Mouse (Mus musculus): ENCODE data around the gene Olfr681. TPM values are rescaled to one million over a fixed set of nuclear protein-coding genes. Genes with fewer than 3 reads are reported as not detected.
"Not testable (repeated sequence)": the region's sequence is repeated elsewhere in the genome, so short reads cannot be mapped to it uniquely, and the experiment has no call there.

Gene Olfr681
- polyA plus RNA-seq (2016; fragmentation: Nextera tagmentation; extraction: Ambion mirVana), result not detected in 2 replicates

GRCm38 (mm10) chr7:105116536-105116935 lies at the start of gene Olfr681:
TSS of gene Olfr681 (plus strand) at chr7:105116836.
- DNase-seq (ENCODE audit: low spot score), result no peak
- no peaks in the 10 kb centered on the region for H3K4me1 ChIP-seq
- no peak within 1 kb of the TSS for H3K27ac ChIP-seq
- H3K36me3 ChIP-seq, result no peaks in the 10 kb centered on the region
- H3K9me3 ChIP-seq (replicated peaks), result no peaks in the 10 kb centered on the region
- no peak within 1 kb of the TSS for H3K4me3 ChIP-seq
- H3K27me3 ChIP-seq (ENCODE audit: low read depth, poor library complexity, severe bottlenecking), result no peaks in the 10 kb centered on the region

- no peak within 1 kb of the TSS for H3K27ac ChIP-seq
- no peak for DNase-seq (ENCODE audit: low spot score)
- H3K4me3 ChIP-seq, result no peak within 1 kb of the TSS
- H3K4me1 ChIP-seq, result no peaks in the 10 kb centered on the region
- no peaks in the 10 kb centered on the region for H3K27me3 ChIP-seq (ENCODE audit: low read depth, poor library complexity, severe bottlenecking)
- H3K36me3 ChIP-seq, result no peaks in the 10 kb centered on the region
- no peaks in the 10 kb centered on the region for H3K9me3 ChIP-seq (replicated peaks)
- 67% methylated on average over 1 of the region's 1 CpGs for WGBS
Measured at GRCm38 (mm10) chr7:105080905-105081304, 35.7 kb upstream of the Olfr681 start, which contains the start of gene Olfr679. TSS of gene Olfr679 (plus strand) at chr7:105081205.

DNA sequence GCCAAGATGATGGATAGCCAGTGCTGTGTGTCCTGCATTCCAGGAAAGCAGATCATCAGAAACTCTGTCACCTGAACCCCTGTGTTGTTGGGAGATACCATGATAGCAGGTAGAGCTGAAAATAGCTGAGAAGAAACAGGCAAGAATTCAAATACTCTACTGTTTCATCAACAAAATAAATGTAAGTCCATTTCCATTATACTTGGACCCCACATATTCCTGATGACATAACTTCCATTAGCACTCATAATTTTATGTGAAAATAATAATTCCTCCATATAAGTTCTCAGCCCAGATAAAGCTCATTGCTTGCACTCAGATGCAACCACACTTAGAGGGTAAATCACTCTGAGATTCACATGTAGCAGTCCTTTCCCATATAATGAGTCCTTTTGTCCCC lies 23.9 kb upstream of the Olfr681 start, which contains the start of gene Olfr680-ps1:
Gene Olfr680-ps1 (minus strand): TSS at position 101 of the 400 bp plus-strand sequence.
- not testable (repeated sequence) for DNase-seq (ENCODE audit: low spot score); H3K4me1 ChIP-seq; H3K36me3 ChIP-seq; H3K4me3 ChIP-seq; H3K27ac ChIP-seq; H3K9me3 ChIP-seq (replicated peaks); H3K27me3 ChIP-seq (ENCODE audit: low read depth, poor library complexity, severe bottlenecking)

GRCm38 (mm10) chr7:105141275-105141674 lies 24.6 kb downstream of the Olfr681 start:
- WGBS, result 82% methylated on average over 2 of the region's 2 CpGs
- Histone ChIP-seq H3K36me3 (no peaks in the 10 kb centered on the region), H3K4me3 (no peak overlapping the region), H3K4me1 (no peaks in the 10 kb centered on the region), H3K27me3 (ENCODE audit: low read depth, poor library complexity, severe bottlenecking) (no peaks in the 10 kb centered on the region), H3K9me3 (replicated peaks) (no peaks in the 10 kb centered on the region), H3K27ac (no peak overlapping the region)
- no peak for DNase-seq (ENCODE audit: low spot score)

DNA sequence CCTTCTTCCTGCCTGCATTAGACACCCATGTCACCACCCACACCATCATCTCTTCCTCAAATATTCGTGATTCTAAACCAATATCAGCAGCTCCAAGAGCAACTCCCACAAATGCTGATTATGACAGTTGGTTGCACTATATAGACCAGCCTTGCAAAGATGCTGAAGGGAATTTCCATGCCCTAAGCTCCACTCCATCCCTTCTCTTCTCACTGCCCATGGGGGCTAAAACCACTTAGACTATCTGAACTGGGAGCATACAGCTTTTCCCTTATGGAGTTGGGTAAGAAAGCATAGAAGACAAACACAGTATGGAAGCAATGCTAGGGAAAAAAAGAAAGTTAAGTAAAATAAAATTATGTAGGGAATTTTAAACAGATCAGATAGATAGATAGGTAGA lies 30.3 kb downstream of the Olfr681 start, which contains the start of gene Olfr683:
Gene Olfr683 (minus strand): TSS at position 101 of the 400 bp plus-strand sequence.
- Histone ChIP-seq H3K4me3 (no peak within 1 kb of the TSS), H3K27ac (no peak within 1 kb of the TSS), H3K27me3 (ENCODE audit: low read depth, poor library complexity, severe bottlenecking) (no peaks in the 10 kb centered on the region), H3K36me3 (no peaks in the 10 kb centered on the region), H3K9me3 (replicated peaks) (no peaks in the 10 kb centered on the region), H3K4me1 (no peaks in the 10 kb centered on the region)
- DNase-seq (ENCODE audit: low spot score), result no peak
- 66% methylated on average over 1 of the region's 1 CpGs for WGBS

DNA sequence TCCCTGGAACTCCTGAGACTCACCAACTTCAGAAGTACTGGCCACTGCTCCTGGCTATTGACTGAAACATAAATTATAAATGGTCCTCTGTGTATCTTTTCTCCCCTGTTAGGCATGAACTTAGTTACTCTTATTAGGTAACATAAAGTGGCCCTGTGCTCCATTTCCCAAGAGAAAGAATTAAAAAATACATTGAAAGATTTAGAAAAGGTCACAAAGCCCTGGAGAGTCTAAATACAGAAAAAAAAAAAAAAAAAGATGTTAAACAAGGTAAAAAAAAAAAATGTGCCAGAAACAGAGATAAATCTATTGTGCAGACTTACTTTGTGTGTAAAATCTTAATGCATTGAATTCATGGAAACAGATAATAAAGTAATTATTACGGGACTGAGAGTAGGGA lies 46.9 kb downstream of the Olfr681 start, which contains the start of gene Olfr684:
Gene Olfr684 (minus strand): TSS at position 101 of the 400 bp plus-strand sequence.
- no peak for DNase-seq (ENCODE audit: low spot score)
- no peaks in the 10 kb centered on the region for H3K4me1 ChIP-seq
- H3K27me3 ChIP-seq (ENCODE audit: low read depth, poor library complexity, severe bottlenecking), result no peaks in the 10 kb centered on the region
- 77% methylated on average over 1 of the region's 1 CpGs for WGBS
- H3K4me3 ChIP-seq, result no peak within 1 kb of the TSS
- no peaks in the 10 kb centered on the region for H3K9me3 ChIP-seq (replicated peaks)
- no peaks in the 10 kb centered on the region for H3K36me3 ChIP-seq
- H3K27ac ChIP-seq, result no peak within 1 kb of the TSS

GRCm38 (mm10) chr7:105170773-105171172 lies 54.1 kb downstream of the Olfr681 start:
- no peaks in the 10 kb centered on the region for H3K4me1 ChIP-seq
- H3K36me3 ChIP-seq, result no peaks in the 10 kb centered on the region
- H3K4me3 ChIP-seq, result no peak overlapping the region
- no peaks in the 10 kb centered on the region for H3K27me3 ChIP-seq (ENCODE audit: low read depth, poor library complexity, severe bottlenecking)
- DNase-seq (ENCODE audit: low spot score), result no peak
- H3K9me3 ChIP-seq (replicated peaks), result no peaks in the 10 kb centered on the region
- WGBS, result 59% methylated on average over 4 of the region's 4 CpGs
- H3K27ac ChIP-seq, result no peak overlapping the region

Other genes starting within 250 kb of the Olfr681 start
- gene Olfr665, start 238.8 kb upstream of the Olfr681 start, polyA plus RNA-seq (2016; fragmentation: Nextera tagmentation; extraction: Ambion mirVana), result not detected in 2 replicates
- gene Olfr666, start 220.9 kb upstream of the Olfr681 start, polyA plus RNA-seq (2016; fragmentation: Nextera tagmentation; extraction: Ambion mirVana), result not detected in 2 replicates
- gene Olfr667, start 195.4 kb upstream of the Olfr681 start, polyA plus RNA-seq (2016; fragmentation: Nextera tagmentation; extraction: Ambion mirVana), result not detected in 2 replicates
- not detected in 2 replicates for gene Olfr668, start 188.8 kb upstream of the Olfr681 start, polyA plus RNA-seq (2016; fragmentation: Nextera tagmentation; extraction: Ambion mirVana)
- gene Olfr669, start 182.6 kb upstream of the Olfr681 start, polyA plus RNA-seq (2016; fragmentation: Nextera tagmentation; extraction: Ambion mirVana), result not detected in 2 replicates
- gene Olfr670, start 154.2 kb upstream of the Olfr681 start, polyA plus RNA-seq (2016; fragmentation: Nextera tagmentation; extraction: Ambion mirVana), result not detected in 2 replicates
- gene Olfr671, start 137.7 kb upstream of the Olfr681 start, polyA plus RNA-seq (2016; fragmentation: Nextera tagmentation; extraction: Ambion mirVana), result not detected in 2 replicates
- not detected in 2 replicates for gene Olfr672, start 114.8 kb upstream of the Olfr681 start, polyA plus RNA-seq (2016; fragmentation: Nextera tagmentation; extraction: Ambion mirVana)
- gene Olfr675, start 88.4 kb upstream of the Olfr681 start, polyA plus RNA-seq (2016; fragmentation: Nextera tagmentation; extraction: Ambion mirVana), result not detected in 2 replicates
- not detected in 2 replicates for gene Olfr676, start 84.1 kb upstream of the Olfr681 start, polyA plus RNA-seq (2016; fragmentation: Nextera tagmentation; extraction: Ambion mirVana)
- not detected in 2 replicates for gene Olfr677, start 65.5 kb upstream of the Olfr681 start, polyA plus RNA-seq (2016; fragmentation: Nextera tagmentation; extraction: Ambion mirVana)
- gene Olfr678, start 52.4 kb upstream of the Olfr681 start, polyA plus RNA-seq (2016; fragmentation: Nextera tagmentation; extraction: Ambion mirVana), result not detected in 2 replicates
- not detected in 2 replicates for gene Olfr679, start 35.6 kb upstream of the Olfr681 start, polyA plus RNA-seq (2016; fragmentation: Nextera tagmentation; extraction: Ambion mirVana)
- gene Olfr680-ps1, start 24.0 kb upstream of the Olfr681 start, polyA plus RNA-seq (2016; fragmentation: Nextera tagmentation; extraction: Ambion mirVana), result not detected in 2 replicates
- gene Olfr683, start 30.2 kb downstream of the Olfr681 start, polyA plus RNA-seq (2016; fragmentation: Nextera tagmentation; extraction: Ambion mirVana), result not detected in 2 replicates
- not detected in 2 replicates for gene Olfr684, start 46.8 kb downstream of the Olfr681 start, polyA plus RNA-seq (2016; fragmentation: Nextera tagmentation; extraction: Ambion mirVana)
- not detected in 2 replicates for gene Olfr685, start 69.2 kb downstream of the Olfr681 start, polyA plus RNA-seq (2016; fragmentation: Nextera tagmentation; extraction: Ambion mirVana)
- not detected in 2 replicates for gene Olfr686, start 90.6 kb downstream of the Olfr681 start, polyA plus RNA-seq (2016; fragmentation: Nextera tagmentation; extraction: Ambion mirVana)
- gene Olfr688, start 171.3 kb downstream of the Olfr681 start, polyA plus RNA-seq (2016; fragmentation: Nextera tagmentation; extraction: Ambion mirVana), result not detected in 2 replicates
- gene Olfr689, start 194.3 kb downstream of the Olfr681 start, polyA plus RNA-seq (2016; fragmentation: Nextera tagmentation; extraction: Ambion mirVana), result not detected in 2 replicates
- not detected in 2 replicates for gene Olfr690, start 217.3 kb downstream of the Olfr681 start, polyA plus RNA-seq (2016; fragmentation: Nextera tagmentation; extraction: Ambion mirVana)
- gene Olfr691, start 225.4 kb downstream of the Olfr681 start, polyA plus RNA-seq (2016; fragmentation: Nextera tagmentation; extraction: Ambion mirVana), result 0.14 and 0.15 TPM in 2 replicates

Measured in limb, embryonic 10.5 days (tissue).